Mouse (Mus musculus) testis, postnatal 10 days (tissue): Measurements from ENCODE around the gene Ajm1.
A peak's percentile ranks its signal among the peaks of the same experiment; 100 is the strongest.

ENCODE experiments used
- DNase-seq: peaks from one replicate; pipeline ENCODE4 v3.0.0; 2021; ENCODE audit warnings: low spot score

Ajm1 gene

DNA sequence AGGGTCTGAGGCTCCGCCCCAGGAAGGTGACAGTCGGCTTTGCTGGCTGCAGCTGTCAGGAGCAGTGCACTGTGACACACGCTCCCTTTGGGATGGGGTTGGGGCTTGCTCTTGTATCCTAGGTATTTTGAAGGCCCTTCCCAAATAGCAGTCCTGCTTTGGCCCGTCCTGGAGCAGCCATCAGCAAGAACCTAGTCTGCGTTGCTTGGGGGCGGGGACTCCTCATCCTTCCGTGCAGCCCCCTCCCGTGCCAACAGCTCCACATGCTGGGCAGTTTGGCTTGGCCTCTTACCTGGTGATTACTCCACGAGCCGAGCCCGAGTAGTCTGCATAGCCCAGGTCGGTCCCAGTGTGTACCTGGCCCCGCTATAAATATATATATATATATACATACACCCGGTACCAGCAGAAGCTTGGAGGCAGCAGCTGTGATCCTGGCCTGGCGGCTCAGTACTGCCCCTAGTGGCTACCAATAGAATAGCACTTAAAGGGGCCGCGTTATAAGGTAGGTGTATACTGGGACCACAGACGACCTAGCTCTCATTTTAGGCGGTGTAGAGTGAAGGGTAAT lies at the start of gene Ajm1:
Gene Ajm1 (minus strand): TSS at position 464 of the 571 bp plus-strand sequence.
- DNase-seq = no peak

GRCm38 (mm10) chr2:25628738-25629137 lies 47.2 kb upstream of the Ajm1 start:
- no peak for DNase-seq

- no peak for DNase-seq
Measured at GRCm38 (mm10) chr2:25627811-25628210, 46.3 kb upstream of the Ajm1 start, which contains the start of gene Fcna. TSS of gene Fcna (minus strand) at chr2:25628030.

DNA sequence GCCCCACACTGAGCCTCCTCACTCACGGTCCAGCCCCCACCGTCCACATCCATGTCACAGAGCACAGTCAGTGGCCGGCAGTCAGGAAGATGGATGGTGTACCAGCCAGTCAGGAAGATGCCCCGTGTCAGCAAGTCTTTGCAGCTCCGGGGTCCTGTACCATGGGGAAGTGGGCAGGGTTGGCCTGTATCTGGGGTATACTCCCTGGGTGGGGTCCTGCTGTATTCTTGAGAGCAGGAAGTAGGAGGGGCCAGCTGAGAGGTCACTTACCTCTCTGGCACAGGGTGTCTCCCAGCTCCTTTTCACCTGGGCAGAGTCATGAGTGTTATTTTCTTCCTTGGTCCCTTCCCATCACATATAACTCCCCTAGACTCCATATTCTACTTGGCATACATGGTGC lies 44.4 kb upstream of the Ajm1 start:
- DNase-seq = no peak

DNA sequence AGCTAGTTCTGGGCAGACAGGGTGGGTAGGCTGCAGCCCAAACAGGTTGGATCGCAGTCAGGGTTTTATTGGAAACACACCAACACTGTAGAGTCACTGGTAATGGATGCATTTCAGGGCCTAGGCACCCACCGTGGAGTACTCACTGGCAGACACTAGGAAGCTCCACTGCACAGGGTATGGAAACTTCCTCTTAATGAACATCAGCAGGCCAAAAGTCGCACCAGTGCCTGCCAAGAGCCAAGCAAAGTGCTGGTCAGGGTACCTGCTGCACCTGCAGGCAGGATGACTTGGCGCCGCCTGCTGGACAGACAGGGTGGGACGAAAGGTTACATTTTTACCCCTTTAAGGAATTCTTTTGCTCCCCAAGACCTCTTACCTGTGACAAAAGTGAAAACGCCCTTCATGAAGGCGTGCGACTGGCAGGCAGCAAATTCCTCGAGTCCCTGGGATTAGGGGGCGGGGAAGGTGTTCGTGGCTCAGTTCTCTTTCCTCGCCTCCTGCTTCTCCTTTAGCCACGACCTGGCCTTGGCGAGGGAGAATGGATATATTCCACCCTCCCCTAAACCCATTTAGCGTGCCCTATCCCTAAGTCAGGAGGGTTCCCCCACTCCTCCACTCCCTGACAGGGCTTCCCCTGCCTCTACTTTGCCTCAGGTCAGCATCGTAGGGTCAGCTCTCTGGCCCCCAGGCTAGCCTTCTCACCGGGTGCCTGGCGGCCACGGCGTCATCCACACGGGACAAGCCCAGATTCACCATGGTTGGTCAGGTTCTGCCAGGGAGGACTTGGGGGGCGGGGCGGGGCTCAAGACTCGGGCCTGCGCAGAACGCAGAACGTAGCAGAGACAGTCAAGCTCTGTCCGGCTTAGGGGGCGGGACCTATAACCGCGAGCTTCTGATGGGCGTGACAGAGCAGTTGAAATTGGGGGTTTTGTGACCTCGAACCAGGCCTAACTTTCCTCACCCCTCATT lies 40.0 kb upstream of the Ajm1 start, which contains the start of gene Tmem141:
Gene Tmem141 (minus strand): TSS at position 777 of the 972 bp plus-strand sequence.
- peak; percentile 96 for DNase-seq

DNA sequence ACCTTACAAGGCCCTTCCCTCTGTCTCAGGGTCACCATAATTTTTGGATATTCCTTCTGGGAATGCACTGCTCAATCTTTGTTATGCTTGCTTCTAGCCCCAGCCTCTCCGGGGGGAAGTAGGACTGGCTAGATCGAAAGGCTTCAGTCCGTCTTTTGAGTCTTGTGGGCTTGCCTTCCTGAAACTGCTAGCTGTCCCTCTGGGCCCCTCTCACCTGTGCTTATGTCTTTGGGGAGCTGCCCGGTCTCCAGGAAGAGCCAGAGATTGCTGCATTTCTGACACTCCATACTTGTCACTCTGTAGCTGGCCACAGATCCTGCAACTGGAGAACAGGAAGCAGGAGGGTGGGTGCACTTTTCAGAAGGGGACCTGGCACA lies 39.3 kb upstream of the Ajm1 start:
- no peak for DNase-seq

GRCm38 (mm10) chr2:25620386-25620785 lies 38.8 kb upstream of the Ajm1 start:
- no peak for DNase-seq

GRCm38 (mm10) chr2:25617578-25617977 lies 36.0 kb upstream of the Ajm1 start, which contains the start of gene Ccdc183:
TSS of gene Ccdc183 (minus strand) at chr2:25617678.
- no peak for DNase-seq

GRCm38 (mm10) chr2:25616398-25616797 lies 34.8 kb upstream of the Ajm1 start:
- DNase-seq = no peak

- no peak for DNase-seq
Measured at GRCm38 (mm10) chr2:25608671-25609070, 27.1 kb upstream of the Ajm1 start.

- DNase-seq = peak; percentile 92
Measured at GRCm38 (mm10) chr2:25607761-25608622, 26.4 kb upstream of the Ajm1 start, which contains the start of gene Rabl6. TSS of gene Rabl6 (minus strand) at chr2:25608521.

DNA sequence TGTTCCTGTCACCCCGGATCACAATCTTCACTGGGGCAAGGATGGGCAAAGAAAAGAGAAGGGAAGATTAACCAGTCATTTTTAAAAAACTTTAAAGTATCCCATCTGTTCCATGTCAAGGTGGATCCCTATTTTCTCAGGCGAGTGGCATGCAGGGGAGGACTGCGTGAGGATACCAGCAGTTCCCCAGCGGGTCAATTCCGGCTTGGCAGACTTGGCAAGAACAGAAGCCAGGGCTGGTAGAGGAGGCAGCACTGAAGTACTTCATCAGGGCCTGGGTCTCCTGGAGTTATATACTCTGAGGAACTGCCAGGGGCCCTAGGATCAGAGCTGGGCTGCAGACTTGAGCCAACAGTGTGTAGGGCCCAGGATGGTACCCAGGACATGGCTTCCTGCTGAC lies 21.0 kb upstream of the Ajm1 start:
- no peak for DNase-seq

GRCm38 (mm10) chr2:25600037-25600436 lies 18.5 kb upstream of the Ajm1 start:
- no peak for DNase-seq

DNA sequence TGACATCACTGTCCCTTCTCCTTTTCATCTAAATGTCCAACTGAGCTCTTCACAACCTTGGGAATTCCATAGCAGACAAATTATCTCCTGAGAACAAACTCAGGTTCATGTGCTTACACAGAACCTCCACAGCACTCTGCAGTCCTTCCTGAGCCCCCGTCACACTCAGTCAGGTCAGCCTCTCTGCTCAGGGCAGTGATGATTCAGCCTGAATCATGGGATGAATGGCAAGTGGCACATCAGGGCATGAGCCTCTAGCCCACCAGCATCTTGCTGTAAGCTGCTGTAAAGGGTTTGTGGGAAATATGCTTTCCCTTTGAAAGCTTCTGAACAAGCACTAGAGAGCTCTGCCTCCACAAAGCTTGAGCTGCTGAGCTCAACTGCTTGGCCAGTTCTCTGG lies 17.2 kb upstream of the Ajm1 start:
- no peak for DNase-seq

- no peak for DNase-seq
Measured at GRCm38 (mm10) chr2:25596765-25597510, 15.4 kb upstream of the Ajm1 start.

- no peak for DNase-seq
Measured at GRCm38 (mm10) chr2:25591863-25592262, 10.3 kb upstream of the Ajm1 start.

- DNase-seq = no peak
Measured at GRCm38 (mm10) chr2:25588227-25588907, 6.8 kb upstream of the Ajm1 start.

- DNase-seq = no peak
Measured at GRCm38 (mm10) chr2:25587290-25587689, 5.7 kb upstream of the Ajm1 start.

DNA sequence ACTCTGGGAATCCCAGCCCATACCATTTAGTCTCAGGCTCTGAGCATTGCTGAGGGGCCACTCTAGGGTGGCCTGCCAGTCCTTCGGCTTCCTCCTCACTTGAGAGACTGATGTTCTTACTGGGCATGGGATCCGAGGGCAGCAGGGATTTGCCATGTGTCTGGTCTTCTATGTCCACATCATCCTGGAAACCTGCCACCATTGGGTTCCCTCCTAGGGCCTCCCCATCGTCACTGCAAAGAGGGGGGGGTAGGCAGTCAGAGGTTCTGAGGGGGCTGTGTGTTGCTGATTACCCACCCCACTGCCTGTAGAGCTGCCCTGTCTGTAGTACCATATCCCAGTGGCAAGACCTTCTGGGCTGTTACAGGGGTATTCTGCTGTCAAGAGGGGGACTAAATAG lies 4.0 kb upstream of the Ajm1 start:
- DNase-seq = no peak

- DNase-seq = no peak
Measured at GRCm38 (mm10) chr2:25584856-25585255, 3.3 kb upstream of the Ajm1 start.

GRCm38 (mm10) chr2:25584152-25584551 lies 2.6 kb upstream of the Ajm1 start:
- no peak for DNase-seq
